Mouse (Mus musculus): Measurements from ENCODE around the gene a. TPM values are rescaled to one million over a fixed set of nuclear protein-coding genes. Genes with fewer than 3 reads are reported as not detected.

The a gene
- total RNA-seq (2023), result not detected

GRCm38 (mm10) chr2:154790656-154791483 lies at the start of gene a, which contains the start of gene Raly:
Gene a, plus strand, starts transcription at chr2:154791402.
Gene Raly, plus strand, starts transcription at chr2:154791096.

GRCm38 (mm10) chr2:154769930-154770329 lies 21.3 kb upstream of the a start, which contains the start of gene Gm14214:
Gene Gm14214, minus strand, starts transcription at chr2:154770030.

GRCm38 (mm10) chr2:154892201-154893044 lies 101.2 kb downstream of the a start, which contains the start of gene Eif2s2:
Gene Eif2s2, minus strand, starts transcription at chr2:154892935.

GRCm38 (mm10) chr2:155018251-155018755 lies 227.1 kb downstream of the a start, which contains the start of gene Gm14226:
Gene Gm14226, plus strand, starts transcription at chr2:155018266.

DNA sequence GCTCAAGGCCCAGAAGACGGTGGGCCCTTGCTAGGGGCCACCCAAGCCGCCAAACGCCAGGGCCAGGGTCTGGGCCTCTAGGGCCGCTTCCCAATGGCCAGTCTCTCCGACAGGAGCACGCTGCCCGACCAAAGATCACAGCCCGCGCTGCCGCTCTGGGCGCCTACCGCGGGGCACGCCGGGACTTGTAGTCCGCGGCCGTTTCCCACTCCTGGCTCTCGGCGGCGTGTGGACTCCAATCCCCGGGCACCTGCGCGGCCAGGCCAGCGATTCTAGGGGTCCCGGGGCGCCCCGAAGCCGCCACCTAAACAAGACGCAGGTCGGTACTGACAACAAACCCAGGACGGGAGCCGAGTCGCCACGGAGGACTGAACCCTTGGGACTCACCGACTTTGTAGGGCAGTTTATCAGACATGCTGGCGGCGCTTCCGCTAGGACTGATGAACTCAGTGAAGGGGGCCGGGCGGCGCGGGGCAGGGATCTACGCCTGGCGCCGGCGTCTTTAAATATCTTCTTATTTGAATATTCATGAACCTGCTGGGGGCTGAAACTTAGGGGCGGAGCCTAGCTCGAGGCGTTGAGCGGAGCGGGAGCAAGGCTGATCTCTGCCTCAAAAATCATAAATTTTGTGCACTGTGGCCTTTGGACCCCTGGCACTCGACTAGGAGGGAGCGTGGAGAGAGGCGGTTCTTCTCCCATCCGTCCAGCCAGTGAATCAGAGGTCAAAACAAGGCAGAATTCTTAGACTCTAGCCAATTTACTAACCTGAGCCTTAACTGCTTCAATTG lies 283.0 kb downstream of the a start, which contains the start of gene Ahcy:
Ahcy (minus strand) TSS at position 520 of the 788 bp plus-strand sequence.

Other genes starting within 250 kb of the a start
- 1.8 TPM for gene 1700003F12Rik, start 244.3 kb upstream of the a start, total RNA-seq (2023)
- gene Actl10, start 239.6 kb upstream of the a start, total RNA-seq (2023), result 1.8 TPM
- gene Necab3, start 232.5 kb upstream of the a start, total RNA-seq (2023), result 2.8 TPM
- gene E2f1, start 221.5 kb upstream of the a start, total RNA-seq (2023), result 1.9 TPM
- 5.6 TPM for gene Pxmp4, start 187.7 kb upstream of the a start, total RNA-seq (2023)
- gene Zfp341, start 178.1 kb upstream of the a start, total RNA-seq (2023), result 6.3 TPM
- gene 4930519P11Rik, start 178.0 kb upstream of the a start, total RNA-seq (2023), result not detected
- 193 TPM for gene Chmp4b, start 139.7 kb upstream of the a start, total RNA-seq (2023)
- not detected for gene Gm14214, start 21.4 kb upstream of the a start, total RNA-seq (2023)
- gene Raly, start 306 bp upstream of the a start, total RNA-seq (2023), result 255 TPM
- 96.8 TPM for gene Eif2s2, start 101.5 kb downstream of the a start, total RNA-seq (2023)
- not detected for gene Gm14226, start 226.9 kb downstream of the a start, total RNA-seq (2023)